Mouse (Mus musculus): ENCODE results near the gene Mael. TPM values are rescaled to one million over a fixed set of nuclear protein-coding genes. Genes with fewer than 3 reads are reported as not detected.

Gene Mael
- polyA plus RNA-seq, 1 experiment = 4.8 TPM

DNA sequence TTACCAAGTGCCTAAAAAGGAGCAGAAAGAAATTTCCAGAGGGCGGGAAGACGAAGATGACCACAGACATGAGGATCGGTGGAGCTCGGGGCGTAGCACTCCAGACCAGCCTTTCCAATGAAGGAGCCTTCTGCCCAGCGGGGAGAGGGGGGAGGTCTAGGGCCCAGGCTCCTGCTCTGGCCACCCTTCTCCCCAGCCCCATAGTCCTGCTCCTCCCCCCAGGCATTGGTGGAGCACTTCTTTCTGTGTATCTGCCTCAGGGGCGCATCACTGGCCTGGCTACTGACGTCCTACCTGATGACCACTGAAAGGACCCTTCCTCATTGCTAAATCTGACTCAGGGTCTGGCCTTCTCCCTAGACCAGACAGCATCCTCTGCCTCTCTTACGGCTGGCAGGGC is 73.4 kb downstream of the Mael start:
- peaks cover 17% of the 10 kb centered on the region for H3K9me3 ChIP-seq (replicated peaks; ENCODE audit: control insufficient read depth, insufficient read depth, low read length, poor library complexity, severe bottlenecking)
- no peak overlapping the region for H3K4me3 ChIP-seq (ENCODE audit: low read depth, low read length)
- TF ChIP-seq CTCF (IDR thresholded peaks at IDR 0.05; ENCODE audit: low read depth, low read length) = no peak
- TF ChIP-seq EP300 (IDR thresholded peaks at IDR 0.05; ENCODE audit: insufficient read depth, low read depth, low read length) = no peak
- no peak for TF ChIP-seq POLR2A (IDR thresholded peaks at IDR 0.05; ENCODE audit: insufficient read depth, low read length)
- H3K4me1 ChIP-seq (ENCODE audit: control insufficient read depth, insufficient read depth, low read length) = no peaks in the 10 kb centered on the region
- no peaks in the 10 kb centered on the region for H3K27me3 ChIP-seq (ENCODE audit: control insufficient read depth, insufficient read depth, low read length, poor library complexity, severe bottlenecking)
- H3K27ac ChIP-seq (ENCODE audit: insufficient read depth, low read length) = no peak overlapping the region
- H3K9ac ChIP-seq (ENCODE audit: low read depth, poor library complexity, severe bottlenecking) = no peak overlapping the region
- H3K36me3 ChIP-seq (ENCODE audit: control insufficient read depth, insufficient read depth, low read length, poor library complexity, severe bottlenecking) = peaks cover 9% of the 10 kb centered on the region; the same call in 1 of the 2 replicates

DNA sequence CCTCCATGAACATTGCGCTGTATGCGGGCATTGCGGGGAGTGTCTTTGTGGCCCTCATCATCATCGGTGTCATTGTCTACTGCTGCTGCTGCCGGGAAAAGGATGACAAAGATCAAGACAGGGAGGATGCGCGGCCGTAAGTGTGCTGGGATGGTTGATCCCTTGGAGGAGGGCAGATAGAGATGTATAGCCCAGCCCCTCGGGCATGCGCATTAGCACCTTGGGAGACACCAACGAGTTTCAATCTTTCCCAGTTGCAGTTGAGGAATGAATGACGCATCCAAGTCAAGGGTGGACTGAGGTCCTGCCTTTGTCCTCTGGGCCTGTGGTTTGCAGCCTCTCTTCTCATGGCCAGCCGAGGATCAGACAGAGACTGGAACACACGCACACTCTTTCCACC is 74.0 kb downstream of the Mael start:
- Histone ChIP-seq H3K9ac (ENCODE audit: low read depth, poor library complexity, severe bottlenecking) (no peak overlapping the region), H3K4me3 (ENCODE audit: low read depth, low read length) (no peak overlapping the region), H3K9me3 (replicated peaks; ENCODE audit: control insufficient read depth, insufficient read depth, low read length, poor library complexity, severe bottlenecking) (peaks cover 17% of the 10 kb centered on the region), H3K27ac (ENCODE audit: insufficient read depth, low read length) (no peak overlapping the region), H3K27me3 (ENCODE audit: control insufficient read depth, insufficient read depth, low read length, poor library complexity, severe bottlenecking) (no peaks in the 10 kb centered on the region), H3K36me3 (ENCODE audit: control insufficient read depth, insufficient read depth, low read length, poor library complexity, severe bottlenecking) (peaks cover 9% of the 10 kb centered on the region; the same call in 1 of the 2 replicates), H3K4me1 (ENCODE audit: control insufficient read depth, insufficient read depth, low read length) (no peaks in the 10 kb centered on the region)
- TF ChIP-seq CTCF (IDR thresholded peaks at IDR 0.05; ENCODE audit: low read depth, low read length) = no peak
- TF ChIP-seq POLR2A (IDR thresholded peaks at IDR 0.05; ENCODE audit: insufficient read depth, low read length) = no peak
- TF ChIP-seq EP300 (IDR thresholded peaks at IDR 0.05; ENCODE audit: insufficient read depth, low read depth, low read length) = no peak

DNA sequence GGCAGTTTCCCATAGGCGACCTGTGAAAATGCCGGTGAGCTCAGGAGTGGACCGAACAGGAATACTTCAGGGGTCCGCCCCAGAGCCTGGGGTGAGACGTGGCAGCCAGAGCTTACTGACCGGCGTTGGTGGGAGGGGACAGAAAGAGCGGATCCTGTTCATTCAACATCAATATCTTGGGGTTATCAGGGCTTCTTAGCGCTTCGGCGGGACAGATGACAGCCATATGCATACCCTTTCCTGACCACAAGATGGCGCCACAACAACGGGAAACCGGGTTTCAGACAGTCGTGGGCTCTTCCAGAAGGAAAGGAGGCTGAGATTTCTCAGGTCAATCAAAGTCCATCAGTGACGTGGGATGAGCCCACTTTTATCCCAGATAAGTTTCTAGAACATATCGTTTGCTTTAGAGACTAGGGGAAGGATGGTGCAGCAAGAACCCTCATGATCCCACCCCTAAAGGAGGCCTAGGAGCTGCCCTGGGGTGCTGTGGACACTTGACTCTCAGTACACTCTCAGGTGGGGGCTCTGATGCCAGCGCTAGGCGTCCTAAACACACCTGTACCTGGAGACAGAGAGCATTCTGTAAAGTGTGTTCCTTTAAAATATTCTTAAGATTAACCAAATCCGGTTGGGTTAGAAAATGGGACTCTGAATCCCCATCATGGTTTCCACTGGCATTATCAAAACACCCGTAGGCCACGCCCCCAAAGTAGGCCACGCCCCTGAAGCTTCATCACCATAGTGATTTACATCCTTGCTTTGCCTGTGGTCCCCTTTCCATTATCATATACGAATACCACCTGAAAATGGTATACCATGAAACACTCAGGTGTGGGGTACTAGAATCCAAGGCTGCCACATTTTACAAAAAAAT is 77.7 kb downstream of the Mael start:
- no peak overlapping the region for H3K27ac ChIP-seq (ENCODE audit: insufficient read depth, low read length)
- no peak overlapping the region for H3K4me3 ChIP-seq (ENCODE audit: low read depth, low read length)
- H3K9ac ChIP-seq (ENCODE audit: low read depth, poor library complexity, severe bottlenecking) = no peak overlapping the region
- H3K9me3 ChIP-seq (replicated peaks; ENCODE audit: control insufficient read depth, insufficient read depth, low read length, poor library complexity, severe bottlenecking) = peaks cover 17% of the 10 kb centered on the region
- peaks cover 9% of the 10 kb centered on the region; the same call in 1 of the 2 replicates for H3K36me3 ChIP-seq (ENCODE audit: control insufficient read depth, insufficient read depth, low read length, poor library complexity, severe bottlenecking)
- no peaks in the 10 kb centered on the region for H3K27me3 ChIP-seq (ENCODE audit: control insufficient read depth, insufficient read depth, low read length, poor library complexity, severe bottlenecking)
- TF ChIP-seq EP300 (IDR thresholded peaks at IDR 0.05; ENCODE audit: insufficient read depth, low read depth, low read length) = no peak
- TF ChIP-seq CTCF (IDR thresholded peaks at IDR 0.05; ENCODE audit: low read depth, low read length) = peak; percentile 82
- no peak for TF ChIP-seq POLR2A (IDR thresholded peaks at IDR 0.05; ENCODE audit: insufficient read depth, low read length)
- H3K4me1 ChIP-seq (ENCODE audit: control insufficient read depth, insufficient read depth, low read length) = peaks cover 3% of the 10 kb centered on the region

DNA sequence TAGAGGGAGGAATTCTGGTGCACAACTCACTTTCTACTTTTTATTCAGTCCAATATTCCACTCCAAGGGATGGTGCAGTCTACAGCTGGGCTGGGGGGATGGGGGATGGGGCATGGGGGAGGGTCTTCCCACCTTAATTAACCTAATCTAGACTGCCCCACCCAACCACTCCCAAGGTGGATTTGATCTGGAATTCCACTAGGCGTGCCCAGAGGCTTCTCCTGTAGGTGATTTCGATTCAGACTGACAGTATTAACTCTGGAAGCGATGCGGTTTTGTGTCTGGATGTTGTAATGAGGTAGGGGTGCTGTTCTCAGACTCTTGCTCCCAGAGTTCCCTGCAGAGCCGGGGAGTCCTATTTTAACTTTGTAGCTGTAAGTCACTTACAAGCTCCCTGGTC is 78.4 kb downstream of the Mael start:
- Histone ChIP-seq H3K36me3 (ENCODE audit: control insufficient read depth, insufficient read depth, low read length, poor library complexity, severe bottlenecking) (peaks cover 4% of the 10 kb centered on the region; the same call in 1 of the 2 replicates), H3K9ac (ENCODE audit: low read depth, poor library complexity, severe bottlenecking) (no peak overlapping the region), H3K4me3 (ENCODE audit: low read depth, low read length) (no peak overlapping the region), H3K9me3 (replicated peaks; ENCODE audit: control insufficient read depth, insufficient read depth, low read length, poor library complexity, severe bottlenecking) (peaks cover 13% of the 10 kb centered on the region), H3K4me1 (ENCODE audit: control insufficient read depth, insufficient read depth, low read length) (peaks cover 3% of the 10 kb centered on the region), H3K27me3 (ENCODE audit: control insufficient read depth, insufficient read depth, low read length, poor library complexity, severe bottlenecking) (no peaks in the 10 kb centered on the region), H3K27ac (ENCODE audit: insufficient read depth, low read length) (no peak overlapping the region)
- no peak for TF ChIP-seq EP300 (IDR thresholded peaks at IDR 0.05; ENCODE audit: insufficient read depth, low read depth, low read length)
- TF ChIP-seq CTCF (IDR thresholded peaks at IDR 0.05; ENCODE audit: low read depth, low read length) = no peak
- no peak for TF ChIP-seq POLR2A (IDR thresholded peaks at IDR 0.05; ENCODE audit: insufficient read depth, low read length)

DNA sequence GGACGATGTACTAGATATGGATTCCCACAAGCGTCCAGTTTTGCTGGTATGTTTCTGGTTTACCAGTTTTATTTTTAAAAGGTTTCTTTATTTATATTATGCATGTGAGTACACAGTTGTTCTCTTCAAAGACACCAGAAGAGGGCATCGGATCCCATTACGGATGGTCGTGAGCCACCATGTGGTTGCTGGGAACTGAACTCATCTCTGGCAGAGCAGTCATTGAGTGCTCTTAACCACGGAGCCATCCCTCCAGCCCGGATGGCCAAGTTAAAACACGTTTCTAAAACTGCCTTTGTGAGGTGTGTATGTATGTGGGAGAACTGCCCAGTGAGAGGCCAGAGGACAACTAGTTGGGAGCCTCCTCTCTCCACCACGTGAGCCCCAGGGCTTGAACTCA is 79.9 kb downstream of the Mael start:
- no peak overlapping the region for H3K27ac ChIP-seq (ENCODE audit: insufficient read depth, low read length)
- TF ChIP-seq CTCF (IDR thresholded peaks at IDR 0.05; ENCODE audit: low read depth, low read length) (no peak), POLR2A (IDR thresholded peaks at IDR 0.05; ENCODE audit: insufficient read depth, low read length) (no peak), EP300 (IDR thresholded peaks at IDR 0.05; ENCODE audit: insufficient read depth, low read depth, low read length) (no peak)
- no peak overlapping the region for H3K9ac ChIP-seq (ENCODE audit: low read depth, poor library complexity, severe bottlenecking)
- no peaks in the 10 kb centered on the region for H3K9me3 ChIP-seq (replicated peaks; ENCODE audit: control insufficient read depth, insufficient read depth, low read length, poor library complexity, severe bottlenecking)
- no peaks in the 10 kb centered on the region for H3K36me3 ChIP-seq (ENCODE audit: control insufficient read depth, insufficient read depth, low read length, poor library complexity, severe bottlenecking)
- peaks cover 3% of the 10 kb centered on the region for H3K4me1 ChIP-seq (ENCODE audit: control insufficient read depth, insufficient read depth, low read length)
- no peak overlapping the region for H3K4me3 ChIP-seq (ENCODE audit: low read depth, low read length)
- no peaks in the 10 kb centered on the region for H3K27me3 ChIP-seq (ENCODE audit: control insufficient read depth, insufficient read depth, low read length, poor library complexity, severe bottlenecking)

DNA sequence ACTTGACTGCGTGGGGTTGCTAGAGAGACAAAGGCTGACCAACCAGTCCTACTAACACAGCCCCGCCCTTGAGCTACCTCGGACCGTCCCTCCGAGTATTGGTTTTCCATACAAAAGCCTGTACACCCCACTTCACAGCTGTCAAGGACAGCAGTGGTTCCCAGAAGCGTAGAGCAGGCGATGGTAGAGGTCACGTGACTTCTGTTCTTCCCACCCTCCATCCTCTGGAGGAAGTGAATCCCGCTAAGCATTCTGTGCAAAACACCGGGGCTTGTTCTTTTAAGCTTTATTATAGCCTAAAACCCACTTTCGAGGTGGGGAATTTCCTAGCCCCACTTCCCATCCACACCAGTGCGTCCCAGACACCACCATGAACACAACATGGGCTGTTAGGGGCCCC is 80.8 kb downstream of the Mael start:
- H3K36me3 ChIP-seq (ENCODE audit: control insufficient read depth, insufficient read depth, low read length, poor library complexity, severe bottlenecking) = no peaks in the 10 kb centered on the region
- no peak overlapping the region for H3K4me3 ChIP-seq (ENCODE audit: low read depth, low read length)
- H3K9me3 ChIP-seq (replicated peaks; ENCODE audit: control insufficient read depth, insufficient read depth, low read length, poor library complexity, severe bottlenecking) = no peaks in the 10 kb centered on the region
- TF ChIP-seq CTCF (IDR thresholded peaks at IDR 0.05; ENCODE audit: low read depth, low read length) (no peak), EP300 (IDR thresholded peaks at IDR 0.05; ENCODE audit: insufficient read depth, low read depth, low read length) (no peak), POLR2A (IDR thresholded peaks at IDR 0.05; ENCODE audit: insufficient read depth, low read length) (no peak)
- H3K4me1 ChIP-seq (ENCODE audit: control insufficient read depth, insufficient read depth, low read length) = peaks cover 3% of the 10 kb centered on the region
- H3K27ac ChIP-seq (ENCODE audit: insufficient read depth, low read length) = no peak overlapping the region
- no peak overlapping the region for H3K9ac ChIP-seq (ENCODE audit: low read depth, poor library complexity, severe bottlenecking)
- H3K27me3 ChIP-seq (ENCODE audit: control insufficient read depth, insufficient read depth, low read length, poor library complexity, severe bottlenecking) = no peaks in the 10 kb centered on the region

Measured in ES-Bruce4 (cell line).